Mouse (Mus musculus) CH12.LX (cell line): ENCODE data around the gene Slc13a4.

Experiments
- E2F4 ChIP-seq: IDR thresholded peaks from 2 replicates; pipeline ENCODE4 v1.6.1; 2011; ENCODE audit warnings: low read depth, low read length, improper control_type of control experiment; ENCODE audit not compliant: insufficient replicate concordance
- ETS1 ChIP-seq: conservative IDR thresholded peaks from 2 replicates; pipeline ENCODE4 v1.6.1; 2012; ENCODE audit warnings: low read depth, mild to moderate bottlenecking, inconsistent platforms, low read length, improper control_type of control experiment, moderate library complexity
- MAX ChIP-seq: IDR thresholded peaks from 2 replicates; pipeline ENCODE4 v1.6.1; 2011; ENCODE audit warnings: low read length, improper control_type of control experiment
- POLR2A ChIP-seq: IDR thresholded peaks from 2 replicates; pipeline ENCODE4 v1.6.1; 2011; ENCODE audit warnings: low read depth, mild to moderate bottlenecking, improper control_type of control experiment, low read length
- RAD21 ChIP-seq: IDR thresholded peaks from 2 replicates; pipeline ENCODE4 v1.6.1; 2011; ENCODE audit warnings: low read depth, mild to moderate bottlenecking, low read length, improper control_type of control experiment, moderate library complexity
- TCF12 ChIP-seq: IDR thresholded peaks from 2 replicates; pipeline ENCODE4 v1.6.1; 2014; ENCODE audit warnings: low read depth, mild to moderate bottlenecking, inconsistent platforms, low read length, improper control_type of control experiment

GRCm38 (mm10) chr6:35307136-35307535 is 795 bp downstream of the Slc13a4 start:
- TF ChIP-seq MAX (no peak), ETS1 (no peak), E2F4 (no peak), POLR2A (no peak), RAD21 (no peak), TCF12 (no peak)
